Mouse (Mus musculus) CH12.LX (cell line): ENCODE results near the gene Rcc1l.

ENCODE experiments used
- CHD1 ChIP-seq: IDR thresholded peaks from 2 replicates; pipeline ENCODE4 v1.6.1; 2012; ENCODE audit warnings: low read depth, low read length, improper control_type of control experiment, inconsistent platforms
- CTCF ChIP-seq, 2 experiments: IDR thresholded peaks in 1 of 2; conservative IDR thresholded peaks in 1 of 2; 2 replicates each; pipeline ENCODE4 v1.5.1; 2011 to 2012; ENCODE audit warnings: low read depth in 2 of 2, low read length in 2 of 2, improper control_type of control experiment in 1 of 2, inconsistent platforms in 1 of 2, mild to moderate bottlenecking in 1 of 2, moderate library complexity in 1 of 2
- ELF1 ChIP-seq: IDR thresholded peaks from 2 replicates; pipeline ENCODE4 v1.6.1; 2014; ENCODE audit warnings: low read depth, mild to moderate bottlenecking, inconsistent platforms, low read length, improper control_type of control experiment
- HCFC1 ChIP-seq: IDR thresholded peaks from 2 replicates; pipeline ENCODE4 v1.6.1; 2012; ENCODE audit warnings: low read depth, mild to moderate bottlenecking, inconsistent platforms, low read length, improper control_type of control experiment
- MAFK ChIP-seq: IDR thresholded peaks from 2 replicates; pipeline ENCODE4 v1.6.1; 2011; ENCODE audit warnings: low read length, improper control_type of control experiment; ENCODE audit not compliant: insufficient replicate concordance
- MYC ChIP-seq: IDR thresholded peaks from 2 replicates; pipeline ENCODE4 v1.6.1; 2011; ENCODE audit warnings: low read depth, mild to moderate bottlenecking, improper control_type of control experiment, low read length
- SMC3 ChIP-seq: IDR thresholded peaks from 2 replicates; pipeline ENCODE4 v1.6.1; 2011; ENCODE audit warnings: low read depth, low read length, improper control_type of control experiment
- USF1 ChIP-seq: IDR thresholded peaks from 2 replicates; pipeline ENCODE4 v1.6.1; 2014; ENCODE audit warnings: low read depth, mild to moderate bottlenecking, inconsistent platforms, low read length, improper control_type of control experiment

DNA sequence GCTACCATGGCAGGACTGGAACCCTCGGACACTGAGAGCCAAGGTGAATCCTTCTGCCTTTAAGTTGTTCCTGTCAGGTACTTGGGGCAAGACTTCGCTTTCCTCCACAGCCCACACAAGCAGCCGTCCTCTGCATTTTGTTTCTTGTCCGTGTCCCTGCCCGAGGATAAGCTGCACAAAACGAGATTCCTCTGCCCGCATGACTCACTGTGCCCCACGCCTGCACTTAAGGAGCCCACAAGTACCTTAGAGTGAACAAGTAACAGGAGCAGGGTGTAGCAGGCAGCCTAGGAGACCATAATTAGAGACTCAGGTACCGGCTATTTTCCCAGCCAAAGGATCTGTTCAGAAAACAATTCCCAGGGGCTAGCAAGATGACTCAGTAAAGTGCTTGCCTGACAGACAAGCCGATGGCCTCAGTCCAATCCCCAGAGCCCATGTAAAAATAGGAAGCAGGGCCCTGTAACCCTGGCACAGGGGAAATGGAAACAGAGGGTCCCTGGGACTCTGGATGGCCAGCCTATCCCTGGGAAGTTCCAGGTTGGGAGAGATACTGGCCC, 29.3 kb downstream of the Rcc1l start:
- TF ChIP-seq ELF1: no peak
- no peak for TF ChIP-seq MYC
- TF ChIP-seq CHD1: no peak
- TF ChIP-seq CTCF (conservative IDR thresholded peaks at IDR 0.05 in 1 of 2, IDR thresholded peaks at IDR 0.05 in 1 of 2; ENCODE audit: low read depth in 2 of 2, low read length in 2 of 2): no peak
- TF ChIP-seq USF1: no peak
- TF ChIP-seq MAFK: no peak
- TF ChIP-seq HCFC1: no peak
- TF ChIP-seq SMC3: no peak
